Mouse (Mus musculus): ENCODE data around the gene Zfp653.

Zfp653 gene

DNA sequence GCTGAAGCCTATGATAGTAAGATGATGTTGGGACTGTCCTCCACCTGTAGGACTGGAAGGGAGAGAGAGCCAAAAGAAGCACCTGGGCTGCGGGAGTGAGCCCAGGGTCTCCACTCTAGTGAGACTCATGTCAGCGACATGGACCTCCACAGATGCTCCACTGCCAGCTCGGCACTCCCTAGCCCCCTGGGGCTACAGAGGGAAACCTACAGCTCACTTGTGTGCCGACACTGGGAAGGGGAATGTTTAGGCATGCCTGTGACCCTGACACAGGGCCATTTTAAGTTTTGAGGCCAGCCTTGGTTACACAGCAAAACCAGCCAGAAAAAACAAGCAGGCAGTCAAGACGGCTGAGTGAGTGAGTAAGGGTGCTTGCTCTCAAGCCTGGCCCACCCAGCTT lies 4.0 kb downstream of the Zfp653 start:
- DNase-seq: no peak

DNA sequence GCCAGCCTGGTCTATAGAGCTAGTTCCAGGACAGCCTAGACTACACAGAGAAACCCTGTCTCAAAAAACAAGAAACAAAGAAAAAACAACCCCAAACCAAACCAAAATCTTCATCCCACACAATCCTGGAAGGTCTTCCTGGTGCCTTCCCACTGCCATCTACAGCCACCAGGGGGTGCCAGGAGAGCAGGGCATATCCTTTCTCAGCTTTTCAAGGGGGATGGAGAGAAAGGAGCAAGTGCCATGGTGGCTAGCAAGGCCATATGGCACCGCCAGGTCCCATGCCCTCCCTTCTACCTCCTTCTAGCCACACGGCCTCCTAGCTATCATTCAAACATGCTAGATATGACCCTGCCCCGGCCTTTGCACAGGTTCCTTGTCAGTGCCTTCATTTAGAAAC lies 4.7 kb downstream of the Zfp653 start:
- peak; percentile 84 for DNase-seq

DNA sequence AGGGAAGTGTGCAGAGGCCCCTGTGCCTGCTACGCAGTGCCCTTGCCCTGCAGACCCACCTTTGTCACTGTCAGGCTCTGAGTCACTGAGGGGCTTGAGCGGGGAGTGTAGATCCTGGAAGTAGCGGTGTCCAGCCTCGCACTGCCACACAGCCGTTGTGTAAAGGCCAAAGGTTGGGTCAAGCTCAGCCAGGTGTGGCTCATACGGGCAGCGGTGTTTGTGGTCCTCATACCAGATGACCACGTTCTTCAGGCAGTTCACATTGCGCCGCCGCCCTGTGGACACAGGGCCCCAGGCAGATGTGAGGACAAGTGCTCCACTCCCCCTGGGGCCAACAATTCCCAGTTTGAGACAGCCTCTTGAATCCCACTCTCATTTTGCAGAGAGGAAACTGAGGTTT lies 5.5 kb downstream of the Zfp653 start:
- DNase-seq: no peak

DNA sequence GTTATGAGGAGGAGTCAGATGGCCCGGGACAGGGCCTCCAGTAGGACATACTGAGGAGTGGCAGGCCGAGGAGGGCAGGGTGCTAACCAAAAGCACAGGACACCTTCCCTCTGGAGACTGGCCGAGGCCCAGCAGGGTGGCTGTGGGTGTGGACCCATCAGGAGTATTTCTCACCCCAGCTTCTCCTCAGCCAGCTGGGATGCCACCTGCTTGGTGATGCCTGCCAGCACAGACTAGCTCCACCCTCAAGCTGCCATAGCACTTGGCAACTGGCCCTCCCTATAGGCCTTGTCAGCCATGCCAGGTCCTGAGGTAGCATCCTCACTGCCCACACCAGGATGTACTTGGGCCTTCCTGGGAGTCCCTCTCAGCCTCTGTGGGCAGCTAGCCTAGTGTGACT lies 6.8 kb downstream of the Zfp653 start:
- DNase-seq: no peak

DNA sequence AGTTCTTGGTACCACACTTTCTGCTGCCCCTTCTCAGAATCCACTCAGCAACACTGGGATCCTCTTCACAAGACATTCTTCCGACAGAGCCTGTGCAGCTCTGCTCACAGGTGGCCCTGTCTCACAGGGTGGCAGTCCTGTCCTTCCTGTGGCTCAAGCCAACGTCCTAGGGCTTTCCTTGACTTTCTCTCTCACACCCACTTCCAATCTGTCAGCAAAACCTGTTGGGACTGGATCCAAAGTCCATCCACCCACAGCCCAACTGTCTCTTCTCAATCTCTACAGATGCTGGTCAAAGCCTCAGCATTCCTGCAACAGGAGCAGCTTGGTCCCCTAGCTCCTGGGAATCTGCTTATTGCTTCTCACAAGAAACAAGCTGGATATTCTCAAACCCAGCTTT lies 9.8 kb downstream of the Zfp653 start:
- no peak for DNase-seq

DNA sequence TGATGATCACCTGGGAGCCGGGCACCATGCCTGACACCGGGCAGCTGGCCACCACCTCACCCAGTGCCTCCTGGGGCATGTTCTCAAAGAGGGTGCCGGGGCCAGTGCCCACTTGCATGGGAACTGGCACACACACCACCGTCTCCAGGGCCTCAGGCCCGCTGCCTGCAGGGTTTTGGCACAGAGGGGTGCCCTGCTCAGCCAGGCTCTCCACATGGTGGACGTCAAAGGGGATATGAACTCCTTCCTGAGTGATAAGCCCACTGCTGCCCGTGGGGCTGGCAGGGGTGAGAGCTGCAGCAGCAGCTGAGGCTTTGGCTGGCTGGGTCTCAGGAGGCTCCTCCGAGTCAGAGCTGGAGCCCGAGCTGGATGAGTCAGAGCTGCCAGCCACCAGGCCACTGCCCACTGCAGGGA lies 13.2 kb downstream of the Zfp653 start:
- DNase-seq: no peak

DNA sequence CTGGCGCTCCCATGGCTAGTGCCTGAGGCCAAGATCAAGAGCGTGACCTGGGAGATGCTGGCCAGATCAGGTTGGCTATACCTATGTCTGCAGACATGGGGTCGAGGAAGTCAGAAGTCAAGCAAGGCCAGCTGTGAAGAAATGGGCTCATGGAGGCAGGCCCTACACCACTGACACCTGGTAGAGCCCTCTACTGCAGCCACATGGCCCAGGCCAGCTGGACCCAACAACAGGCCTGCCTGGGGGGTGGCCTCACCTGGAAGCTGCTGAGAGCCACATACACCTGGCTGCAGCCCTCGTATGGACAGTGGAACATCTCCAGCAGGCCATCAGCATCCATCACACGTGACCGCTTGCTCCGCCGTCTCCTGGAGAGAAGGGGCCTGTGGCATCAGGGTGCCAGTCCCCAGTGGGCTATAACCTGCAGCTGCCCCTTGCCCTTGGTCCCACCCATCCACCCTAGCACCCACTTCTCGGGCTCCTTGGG lies 14.1 kb downstream of the Zfp653 start:
- no peak for DNase-seq

DNA sequence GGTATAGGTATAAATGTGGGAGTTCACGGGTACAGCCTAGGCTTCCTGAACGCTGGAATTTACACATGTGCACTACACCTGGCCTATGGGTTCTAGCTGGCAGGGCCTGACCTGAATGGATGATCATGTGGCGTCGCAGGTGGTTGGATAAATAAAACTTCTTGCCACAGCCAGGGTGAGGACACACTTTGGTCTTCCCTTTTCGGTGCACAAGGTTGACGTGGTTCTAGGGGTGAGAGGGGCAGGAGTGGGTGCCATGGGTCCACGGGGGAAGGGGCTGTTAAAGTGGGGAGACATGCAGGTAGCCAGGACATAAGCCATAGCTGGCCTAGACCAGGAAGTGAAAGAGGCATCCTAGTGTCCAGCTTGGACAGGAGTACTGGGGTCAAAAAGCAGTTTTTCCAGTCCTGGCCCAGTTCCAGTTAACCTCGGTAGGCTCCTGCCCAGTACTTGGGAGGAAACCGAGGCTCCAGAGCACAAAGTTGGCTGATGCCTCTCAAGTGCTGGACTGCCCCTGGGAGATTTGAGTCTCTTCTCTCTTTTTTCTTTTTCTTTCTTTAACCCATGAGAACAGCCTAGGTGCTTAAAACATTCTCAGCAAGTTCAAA lies 14.8 kb downstream of the Zfp653 start:
- no peak for DNase-seq

DNA sequence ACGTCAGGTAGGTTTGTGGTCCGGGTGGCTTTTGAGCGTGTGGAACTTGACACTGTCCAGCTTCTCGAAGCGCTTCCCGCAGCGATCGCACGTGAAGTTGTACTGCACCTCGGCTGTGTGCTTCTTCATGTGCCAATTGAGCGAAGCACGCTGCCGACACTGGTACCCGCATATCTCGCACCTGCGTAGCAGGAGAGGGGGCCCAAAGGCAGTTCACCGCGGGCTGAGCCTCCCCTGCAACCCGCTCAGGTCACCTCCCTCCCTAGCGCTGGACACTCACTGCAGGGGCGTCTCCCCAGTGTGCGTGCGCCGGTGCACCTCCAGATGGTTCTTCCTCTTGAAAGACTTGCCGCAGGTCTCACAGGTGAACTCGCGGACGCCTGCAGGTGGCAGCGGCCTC lies 15.5 kb downstream of the Zfp653 start:
- no peak for DNase-seq

DNA sequence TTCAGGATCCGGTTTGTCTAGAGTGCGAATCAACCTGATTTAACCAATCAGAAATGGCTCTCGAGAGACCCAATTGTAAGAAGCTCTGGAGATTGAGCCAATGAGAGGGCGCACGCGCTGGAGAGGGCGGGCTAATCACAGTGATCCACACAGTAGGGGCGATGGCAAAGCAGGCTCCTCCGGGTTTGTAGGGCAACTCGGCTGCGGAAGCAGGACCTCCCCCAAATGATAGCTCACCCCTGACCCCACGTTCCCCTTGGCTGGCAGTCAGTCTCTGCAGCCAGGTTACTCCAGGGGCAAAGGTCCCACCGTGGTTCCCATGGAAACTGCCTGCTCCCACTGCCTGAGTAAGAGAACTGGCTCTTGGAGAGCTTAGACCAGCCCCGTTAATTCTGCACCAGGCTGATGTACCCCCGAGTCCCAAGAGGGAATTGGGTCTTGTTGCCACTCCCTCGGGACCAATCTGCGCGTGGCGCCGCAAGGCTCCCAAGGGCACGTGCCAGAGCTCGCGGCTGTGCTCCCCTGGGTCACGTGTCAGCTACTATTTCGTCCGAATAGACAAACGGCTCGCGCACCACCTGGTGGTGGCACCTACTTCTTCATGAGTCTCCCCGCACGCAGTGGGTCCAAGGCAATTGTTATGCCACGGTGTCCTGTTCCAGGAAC lies 16.6 kb downstream of the Zfp653 start:
- DNase-seq: peak; percentile 83

DNA sequence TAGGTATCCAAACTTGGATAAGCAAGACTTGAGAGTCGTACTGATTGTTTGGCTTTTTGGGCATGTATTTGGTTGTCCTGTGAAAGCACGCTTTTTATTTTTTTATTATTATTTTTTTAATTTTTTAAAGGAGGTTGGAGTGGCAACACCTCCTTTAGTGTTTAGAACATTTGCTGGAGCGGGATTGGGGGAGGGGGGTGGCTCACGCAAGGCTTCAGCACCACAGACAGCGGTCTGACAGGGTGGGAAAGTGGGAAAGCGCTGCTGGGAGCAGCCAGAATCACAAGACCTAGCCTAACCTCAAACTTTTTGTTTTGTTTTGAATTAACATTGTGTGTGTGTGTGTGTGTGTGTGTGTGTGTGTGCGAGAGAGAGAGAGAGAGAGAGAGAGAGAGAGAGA lies 17.5 kb downstream of the Zfp653 start:
- peak; percentile 53 for DNase-seq

DNA sequence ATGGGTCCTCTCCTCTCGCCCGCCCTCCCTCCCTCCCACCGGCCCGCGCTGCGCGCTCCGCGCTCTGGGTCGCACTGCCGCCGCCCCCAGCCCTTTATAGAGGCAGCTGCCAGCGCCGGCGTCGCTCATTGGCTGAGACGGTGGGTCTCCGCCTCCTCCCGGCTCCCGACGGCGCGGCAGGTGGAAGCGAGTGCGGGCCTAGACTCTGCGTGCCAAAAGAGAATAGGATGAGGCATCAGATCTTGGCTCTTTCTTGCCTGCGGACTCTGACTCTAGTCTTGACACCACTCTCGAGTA lies 19.3 kb downstream of the Zfp653 start, which contains the start of gene Elavl3:
Elavl3 (minus strand) TSS at position 66 of the 297 bp plus-strand sequence.
- no peak for DNase-seq

DNA sequence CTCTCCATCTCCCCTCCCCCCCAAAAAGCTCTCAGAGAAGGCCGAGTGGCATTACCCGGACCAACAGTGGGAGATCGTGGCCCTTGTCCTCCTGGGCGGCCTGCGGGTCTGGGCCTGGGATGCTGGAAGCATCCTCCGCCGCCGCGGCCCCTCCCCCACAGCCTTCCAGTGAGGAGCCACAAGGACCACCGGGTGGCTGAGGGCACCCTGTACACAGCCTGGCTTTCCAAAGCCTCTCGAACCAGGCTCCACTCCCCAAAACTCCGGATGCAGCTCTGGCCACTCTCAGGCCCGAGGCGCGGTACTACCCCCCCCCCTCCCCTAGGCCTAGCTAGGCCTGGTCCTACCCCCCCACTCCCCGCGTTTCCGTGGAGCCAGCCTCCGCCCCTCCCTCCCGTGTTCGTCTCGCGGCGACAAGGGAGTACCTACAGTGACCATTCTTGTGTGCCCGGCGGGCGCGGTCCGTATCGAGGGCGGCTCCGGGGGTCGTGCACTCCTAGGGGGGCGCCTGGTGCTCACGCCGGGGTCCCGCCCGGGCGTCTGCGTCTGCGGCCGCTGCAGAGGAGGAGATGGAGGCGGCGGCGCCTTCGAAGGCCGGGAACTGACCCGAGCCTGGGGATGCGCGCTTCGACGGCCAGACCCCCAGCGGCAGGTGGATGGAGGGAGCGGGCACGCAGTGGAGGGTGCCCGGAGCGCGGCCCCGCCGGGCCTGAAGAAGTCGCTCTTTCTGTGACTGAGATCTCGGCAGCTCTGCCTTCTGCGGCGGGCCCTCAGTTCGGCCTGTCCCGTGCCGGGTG lies 19.8 kb downstream of the Zfp653 start:
- DNase-seq: no peak

DNA sequence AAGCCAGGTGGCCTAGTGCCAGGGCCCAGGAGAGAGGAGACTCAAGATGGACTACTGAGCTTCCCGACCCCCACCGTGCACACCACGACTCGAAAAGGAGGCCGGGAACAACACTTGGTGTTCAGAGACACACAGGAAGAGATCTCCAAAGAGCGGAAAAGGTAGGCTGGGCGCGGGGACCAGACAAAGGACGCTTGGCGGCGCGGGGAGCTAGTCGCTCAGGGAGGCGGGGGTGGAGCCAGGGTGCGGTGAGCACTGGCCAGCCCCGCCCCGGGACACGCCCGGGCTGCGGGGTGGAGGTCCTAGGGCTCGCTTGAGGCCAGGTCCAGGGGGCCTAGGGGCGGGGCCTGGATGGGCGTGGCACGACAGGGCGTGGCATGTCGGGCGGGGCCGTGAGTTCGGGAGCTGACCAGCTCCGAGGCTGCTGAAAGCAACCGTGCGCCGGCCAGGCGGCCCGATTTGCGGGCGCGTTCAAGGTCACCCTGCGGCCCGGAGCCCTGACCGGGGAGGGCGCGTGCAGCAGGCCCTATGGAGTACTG lies 20.8 kb downstream of the Zfp653 start:
- DNase-seq: peak; percentile 72

DNA sequence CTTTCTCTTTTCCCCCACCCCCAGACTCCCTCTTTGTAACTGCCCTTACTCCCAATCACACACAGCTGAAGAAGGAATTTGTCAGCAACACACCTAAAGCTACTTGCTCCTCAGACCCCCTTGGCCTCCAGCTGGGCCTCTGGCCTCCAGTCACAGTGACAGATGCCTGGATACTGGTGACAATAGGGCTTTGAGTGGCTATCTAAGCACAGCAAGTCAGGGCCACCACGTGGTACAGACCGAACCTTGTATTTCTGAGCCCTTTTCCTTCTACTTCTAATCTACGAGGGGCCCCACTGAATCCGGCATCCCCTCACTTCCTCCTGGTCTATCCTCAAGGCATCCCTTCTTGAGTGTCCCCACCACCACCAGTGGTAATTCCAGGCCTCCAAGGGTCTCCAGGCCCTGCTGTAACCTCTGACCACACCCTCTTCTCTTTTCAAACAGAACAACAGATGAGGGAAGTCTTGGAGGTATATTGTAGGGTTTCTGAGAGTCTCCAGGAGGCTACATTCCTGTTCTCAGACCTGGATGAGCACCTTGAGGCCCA lies 21.4 kb downstream of the Zfp653 start:
- DNase-seq: no peak

DNA sequence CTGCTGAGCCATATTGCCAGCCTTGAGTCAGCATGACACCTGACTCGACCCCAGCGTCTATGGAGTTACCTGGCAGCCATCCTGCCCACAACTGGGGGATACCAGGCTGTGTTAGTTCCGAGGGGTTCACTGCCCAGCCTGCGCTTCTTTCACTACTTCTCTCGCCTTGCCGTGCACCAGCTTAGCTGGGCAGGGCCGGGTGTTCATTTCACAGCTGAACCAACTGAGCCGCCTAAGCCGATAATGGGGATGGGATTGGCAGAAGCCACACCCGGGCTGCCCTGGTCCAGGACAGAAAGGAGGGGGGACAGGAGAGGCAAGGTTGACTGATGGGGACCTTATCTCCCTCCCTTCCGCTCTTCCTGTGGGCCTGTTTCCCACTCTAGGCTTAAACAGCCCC lies 21.9 kb downstream of the Zfp653 start:
- DNase-seq: no peak

DNA sequence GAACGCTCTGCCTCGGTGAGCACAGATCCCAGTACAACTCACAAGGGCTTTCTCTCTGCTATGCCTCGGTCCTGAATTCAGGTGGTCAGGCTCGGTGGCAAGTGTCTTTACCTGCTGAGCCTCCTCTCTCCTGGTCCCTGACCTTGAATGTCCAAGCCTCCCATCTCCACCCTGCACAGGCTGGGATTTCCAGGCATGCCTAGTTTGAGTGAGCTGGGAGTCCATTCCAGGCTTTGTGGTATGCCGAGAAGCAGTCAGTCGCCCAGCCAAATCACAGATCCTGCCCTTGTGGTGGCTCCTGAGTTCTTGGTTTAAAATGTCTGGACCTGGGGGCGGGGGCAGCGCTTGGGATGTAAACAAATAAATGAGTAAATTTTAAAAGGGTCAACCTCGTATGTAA lies 23.8 kb downstream of the Zfp653 start:
- DNase-seq: no peak

DNA sequence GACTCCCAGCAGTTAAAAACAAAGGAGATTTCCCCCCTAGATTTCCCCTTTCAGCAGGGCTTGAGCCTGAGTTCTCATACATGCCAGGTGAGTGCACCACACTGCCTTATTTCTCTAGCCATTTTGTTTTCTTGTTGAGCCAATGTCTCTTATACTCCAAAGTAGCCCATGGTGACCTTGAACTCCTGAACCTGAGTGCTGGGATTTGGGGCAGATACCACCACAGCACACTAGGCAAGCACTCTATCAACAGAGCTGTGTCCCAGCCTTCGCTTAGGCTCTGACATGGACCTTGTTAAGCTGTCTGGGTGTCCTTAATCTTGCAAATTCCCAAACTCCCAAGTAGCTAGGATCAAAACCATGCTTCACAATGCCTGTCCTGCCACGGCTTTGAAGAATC lies 29.3 kb downstream of the Zfp653 start:
- DNase-seq: no peak

DNA sequence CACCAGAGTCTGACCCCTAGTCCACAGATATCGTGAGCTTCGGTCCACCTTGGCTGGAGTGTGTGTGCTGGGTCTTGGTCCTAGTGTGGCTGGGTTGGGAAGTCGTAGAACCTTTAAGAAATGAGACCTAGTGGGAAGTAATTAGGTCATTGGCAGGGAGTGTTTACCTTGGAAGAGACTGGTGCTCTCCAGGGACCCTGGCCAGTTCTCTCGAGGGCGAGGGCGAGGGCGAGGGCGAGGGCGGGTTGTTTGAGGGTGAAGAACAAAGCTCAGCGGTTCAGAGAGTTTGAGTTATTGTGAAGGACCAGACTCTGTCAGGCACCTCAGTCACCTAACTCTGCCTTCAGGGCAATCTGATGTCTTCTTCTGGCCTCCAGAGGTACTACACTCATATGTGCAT lies 33.4 kb downstream of the Zfp653 start:
- DNase-seq: no peak

DNA sequence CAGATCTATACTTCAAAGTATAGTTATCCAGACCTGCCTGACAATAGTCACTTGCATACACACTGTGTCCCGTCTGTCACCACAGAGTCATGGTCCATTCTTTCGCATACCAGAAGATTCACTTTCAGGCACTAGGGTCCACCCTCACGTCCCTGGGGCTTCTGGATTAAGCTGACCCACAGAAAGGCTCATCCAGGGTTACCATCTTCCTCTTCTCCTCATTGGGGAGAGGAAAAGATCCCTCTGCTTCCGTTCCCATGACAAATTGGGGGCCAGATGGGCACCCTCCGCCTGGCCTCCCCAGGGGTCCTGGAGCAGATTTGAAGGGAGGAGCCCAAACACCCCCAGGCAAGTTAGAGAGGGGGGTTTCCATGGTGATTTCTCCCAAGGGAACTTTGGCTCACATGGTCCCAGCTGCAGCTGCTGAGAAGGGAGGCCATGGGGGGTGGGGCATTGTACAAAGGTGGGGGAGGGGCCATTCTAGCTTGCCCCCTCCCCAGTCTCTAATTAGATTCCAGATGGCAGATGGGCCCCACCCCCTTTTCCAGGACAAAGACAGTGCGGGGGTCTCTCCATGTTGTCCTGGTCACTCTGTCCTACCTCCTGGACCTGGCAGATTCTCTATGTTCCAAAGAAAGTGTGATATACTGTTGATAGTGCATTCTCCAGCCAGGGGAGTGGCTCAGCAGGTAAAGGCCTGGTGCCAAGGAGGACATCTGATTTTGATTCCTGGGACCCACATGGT lies 35.7 kb downstream of the Zfp653 start:
- DNase-seq: no peak

DNA sequence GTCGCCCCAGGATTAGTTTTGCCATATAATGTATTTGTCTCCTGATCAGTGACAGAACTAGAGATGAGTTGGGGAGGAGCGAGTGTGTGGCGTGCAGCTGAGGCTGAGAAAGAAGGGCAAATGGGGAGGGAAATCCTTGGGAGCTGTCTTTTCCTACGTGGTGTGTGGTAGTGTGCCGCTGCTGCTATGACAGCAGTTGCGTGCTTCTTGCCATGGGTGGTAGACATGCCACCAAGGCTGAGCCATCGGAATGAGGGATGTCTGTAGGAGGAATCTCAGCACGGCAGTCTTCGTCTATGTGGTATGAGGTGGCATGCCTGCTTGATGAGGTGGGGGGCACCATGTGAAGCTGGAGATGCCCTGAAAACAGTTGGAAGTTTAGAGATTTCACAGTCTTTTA lies 40.8 kb downstream of the Zfp653 start:
- DNase-seq: no peak

DNA sequence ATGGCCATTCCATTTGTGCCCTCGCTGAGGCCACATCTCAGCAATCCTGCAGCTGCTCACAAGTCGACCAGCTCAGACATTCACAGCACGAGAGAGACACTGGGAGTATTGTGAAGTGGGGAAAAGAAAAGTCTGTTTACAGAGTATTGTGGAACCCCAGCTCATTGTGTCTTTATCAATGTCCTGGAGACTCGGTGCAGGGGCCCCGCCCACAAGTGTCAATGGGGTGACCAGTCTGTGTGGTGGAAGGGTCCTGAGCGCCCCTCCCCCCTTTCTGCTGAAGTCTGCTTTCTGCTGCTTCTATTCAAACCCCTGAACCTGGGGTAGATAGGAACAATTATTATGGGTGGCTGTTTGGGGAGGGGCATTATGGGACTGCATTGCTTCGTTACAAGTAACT lies 42.7 kb downstream of the Zfp653 start:
- DNase-seq: no peak

DNA sequence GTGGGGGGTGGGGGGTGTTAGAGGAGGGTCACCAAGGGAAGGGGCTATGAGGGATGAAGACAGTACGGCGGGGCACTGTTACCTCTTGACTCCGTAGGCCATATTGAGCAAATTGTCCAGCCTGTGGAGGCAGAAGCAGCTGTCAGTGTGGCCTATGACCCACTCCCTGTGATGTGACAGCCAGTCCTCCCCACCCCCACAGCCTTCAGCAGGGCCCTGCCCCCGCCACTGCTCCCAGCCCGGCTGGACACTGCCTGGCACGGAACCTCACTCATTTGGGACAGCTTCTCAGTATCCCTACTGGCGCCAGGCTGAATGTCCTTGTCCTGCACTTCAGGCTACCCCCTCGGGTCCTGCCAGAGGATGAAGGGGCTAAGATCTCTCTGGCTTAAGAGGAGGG lies 46.6 kb downstream of the Zfp653 start:
- no peak for DNase-seq

Measured in kidney, postnatal 10 days (tissue).